Mouse (Mus musculus) lung, adult 10 weeks (tissue): ENCODE data around the gene Fam129a. TPM values are rescaled to one million over a fixed set of nuclear protein-coding genes. Genes with fewer than 3 reads are reported as not detected.

Experiments
- polyA plus RNA-seq: library from polyadenylated mRNA; stranded (reverse); fragments of 350-450 nt; fragmentation: Illumina TruSeq; extraction: RNeasy Lipid Tissue Mini Kit (QIAGEN cat#74804); gene quantifications from one replicate; pipeline ENCODE4 v1.2.3, GENCODE M21; 2014; ENCODE audit warnings: low read depth, low replicate concordance; ENCODE audit not compliant: insufficient read depth

Gene Fam129a
- 14.0 TPM for polyA plus RNA-seq

GRCm38 (mm10) chr1:151570981-151571837 lies at the start of gene Fam129a:
Gene Fam129a, plus strand, starts transcription at chr1:151571186.

GRCm38 (mm10) chr1:151754881-151755659 lies 184.1 kb downstream of the Fam129a start, which contains the start of gene Edem3:
Gene Edem3, plus strand, starts transcription at chr1:151755371.

Other genes starting within 250 kb of the Fam129a start
- gene Ivns1abp, start 226.7 kb upstream of the Fam129a start, polyA plus RNA-seq = 61.9 TPM
- 12.7 TPM for gene Swt1, start 142.7 kb upstream of the Fam129a start, polyA plus RNA-seq
- 16.3 TPM for gene Trmt1l, start 142.6 kb upstream of the Fam129a start, polyA plus RNA-seq
- 14.9 TPM for gene Rnf2, start 70.2 kb upstream of the Fam129a start, polyA plus RNA-seq
- 7.6 TPM for gene Edem3, start 184.2 kb downstream of the Fam129a start, polyA plus RNA-seq